Mouse (Mus musculus) CD4-positive, CD25-positive, alpha-beta regulatory T cell, adult 2 months (primary cell): ENCODE data around the gene Rad9a.

Source experiments
- DNase-seq: peaks from one replicate; pipeline ENCODE4 v3.0.0-alpha.2; 2012; ENCODE audit warnings: low read depth, low spot score

Rad9a gene

GRCm38 (mm10) chr19:4218293-4218692, 16.8 kb upstream of the Rad9a start:
- DNase-seq: peak; percentile 21

GRCm38 (mm10) chr19:4217855-4218254, 16.4 kb upstream of the Rad9a start:
- DNase-seq: no peak

GRCm38 (mm10) chr19:4217140-4217539, 15.7 kb upstream of the Rad9a start:
- DNase-seq: peak; percentile 4

- DNase-seq: peak; percentile 8
These were observed 14.7 kb upstream of the Rad9a start for GRCm38 (mm10) chr19:4216041-4216685.

- no peak for DNase-seq
These were observed 14.0 kb upstream of the Rad9a start for GRCm38 (mm10) chr19:4215451-4215840.

- DNase-seq: peak; percentile 58
These were observed 13.4 kb upstream of the Rad9a start for GRCm38 (mm10) chr19:4214771-4215450.

- DNase-seq: peak; percentile 92
These were observed 12.8 kb upstream of the Rad9a start, which contains the start of the genes Clcf1 and AC109138.7 for GRCm38 (mm10) chr19:4214071-4214770. Clcf1 (plus strand) TSS chr19:4214238. AC109138.7 (plus strand) TSS chr19:4214357.

- DNase-seq: peak; percentile 33
These were observed 12.1 kb upstream of the Rad9a start for GRCm38 (mm10) chr19:4213524-4213974.

- DNase-seq: peak; percentile 7
These were observed 10.6 kb upstream of the Rad9a start for GRCm38 (mm10) chr19:4211891-4212588.

GRCm38 (mm10) chr19:4208563-4208962, 7.1 kb upstream of the Rad9a start:
- no peak for DNase-seq

GRCm38 (mm10) chr19:4206971-4207370, 5.5 kb upstream of the Rad9a start:
- DNase-seq: peak; percentile 80

- peak; percentile 50 for DNase-seq
These were observed 3.4 kb upstream of the Rad9a start for GRCm38 (mm10) chr19:4204889-4205288.

- DNase-seq: peak; percentile 67
These were observed 2.3 kb upstream of the Rad9a start for GRCm38 (mm10) chr19:4203604-4204326.

GRCm38 (mm10) chr19:4203148-4203547, 1.7 kb upstream of the Rad9a start:
- DNase-seq: peak; percentile 76

- DNase-seq: no peak
These were observed 687 bp upstream of the Rad9a start for GRCm38 (mm10) chr19:4202149-4202548.

GRCm38 (mm10) chr19:4197180-4197579, 4.3 kb downstream of the Rad9a start:
- no peak for DNase-seq

GRCm38 (mm10) chr19:4196548-4196947, 4.9 kb downstream of the Rad9a start:
- no peak for DNase-seq

- DNase-seq: no peak
These were observed 5.4 kb downstream of the Rad9a start for GRCm38 (mm10) chr19:4196048-4196447.

GRCm38 (mm10) chr19:4194776-4195650, 6.4 kb downstream of the Rad9a start:
- no peak for DNase-seq
